17 mouse cellular contexts compared by ENCODE assay signal in genomic region chr4:132944106-132944505, GRCm38 (mm10). TPM values are rescaled to one million over a fixed set of nuclear protein-coding genes. Genes with fewer than 3 reads are reported as not detected.
DNase-seq lines count a peak whose midpoint lies in the region; ATAC-seq and TF ChIP-seq lines count a peak whose summit lies in the region.
"Had no signal": no experiment of that assay in that cellular context is flagged by ENCODE, and none has a peak within 500 bp of the region (broad histone marks: within the 10 kb centered on the region; RNA-seq: fewer than 3 reads in every experiment).

No protein-coding gene starts in this region.

- ATAC-seq in heart, embryonic 16.5 days (replicated peaks; ENCODE audit: extremely low read depth, insufficient read depth, low FRiP score) = no peak
- no peak for ATAC-seq in midbrain, embryonic 11.5 days (ENCODE audit: low FRiP score)
- ATAC-seq in intestine, postnatal 0 days = no peak
- ATAC-seq: forebrain, embryonic 14.5 days had no signal

- peaks cover 26% of the 10 kb centered on the region for H3K4me1 ChIP-seq in heart, embryonic 16.5 days (ENCODE audit: control insufficient read depth, insufficient read depth, low read length)
- peaks cover 47% of the 10 kb centered on the region for H3K4me1 ChIP-seq in bone marrow macrophage, adult 2 months (ENCODE audit: control insufficient read depth, insufficient read depth, low read length)
- H3K4me1 ChIP-seq in midbrain, embryonic 11.5 days (ENCODE audit: control insufficient read depth, insufficient read depth, low read length) = peaks cover 10% of the 10 kb centered on the region
- no peaks in the 10 kb centered on the region for H3K4me1 ChIP-seq in intestine, postnatal 0 days (replicated peaks; ENCODE audit: control insufficient read depth, insufficient read depth, low read length)

- H3K27me3 ChIP-seq in heart, embryonic 16.5 days (ENCODE audit: control insufficient read depth, insufficient read depth, low read length) = no peaks in the 10 kb centered on the region
- 0 out of 2 replicates have a peak, but pooled peaks cover 2% of the 10 kb centered on the region for H3K27me3 ChIP-seq in midbrain, embryonic 11.5 days (ENCODE audit: control insufficient read depth, insufficient read depth, low read length)
- H3K27me3 ChIP-seq in intestine, postnatal 0 days (replicated peaks; ENCODE audit: control insufficient read depth, insufficient read depth, low read length) = 0 out of 2 replicates have a peak, but pooled peaks cover 3% of the 10 kb centered on the region
- H3K27me3 ChIP-seq: embryonic facial prominence, embryonic 12.5 days; neural tube, embryonic 12.5 days had no signal

- H3K36me3 ChIP-seq in heart, embryonic 16.5 days (ENCODE audit: control insufficient read depth, insufficient read depth) = no peaks in the 10 kb centered on the region
- H3K36me3 ChIP-seq in midbrain, embryonic 11.5 days (ENCODE audit: control insufficient read depth, insufficient read depth, low read length) = no peaks in the 10 kb centered on the region
- no peaks in the 10 kb centered on the region for H3K36me3 ChIP-seq in intestine, postnatal 0 days (ENCODE audit: control insufficient read depth, insufficient read depth)
- H3K36me3 ChIP-seq: embryonic facial prominence, embryonic 12.5 days; hindbrain, embryonic 10.5 days; kidney, embryonic 15.5 days; liver, embryonic 13.5 days; neural tube, embryonic 12.5 days had no signal

- H3K9ac ChIP-seq in heart, embryonic 16.5 days (ENCODE audit: low read length) = no peak overlapping the region
- H3K9ac ChIP-seq in midbrain, embryonic 11.5 days (ENCODE audit: low read length) = no peak overlapping the region
- no peak overlapping the region for H3K9ac ChIP-seq in intestine, postnatal 0 days (ENCODE audit: low read depth, low read length)
- H3K9ac ChIP-seq: embryonic facial prominence, embryonic 12.5 days; kidney, embryonic 15.5 days; liver, embryonic 13.5 days; neural tube, embryonic 12.5 days had no signal

- TF ChIP-seq CTCF in bone marrow macrophage, adult 2 months (IDR thresholded peaks at IDR 0.05; ENCODE audit: low read depth, low read length) = no peak
- no peak for TF ChIP-seq CTCF in intestine, postnatal 0 days (IDR thresholded peaks at IDR 0.05; ENCODE audit: low read depth)

- TF ChIP-seq POLR2A in bone marrow macrophage, adult 2 months (IDR thresholded peaks at IDR 0.05; ENCODE audit: borderline replicate concordance, low read depth, low read length) = no peak

- 45% methylated on average over 12 of the region's 12 CpGs for WGBS in heart, embryonic 16.5 days
- 83% methylated on average over 12 of the region's 12 CpGs for WGBS in midbrain, embryonic 11.5 days
- 71% methylated on average over 12 of the region's 12 CpGs for WGBS in intestine, postnatal 0 days

- DNase-seq in heart, postnatal 14 days = no peak
- DNase-seq in CD4-positive, CD25-positive, alpha-beta regulatory T cell, adult 2 months (ENCODE audit: low read depth, low spot score) = peak; percentile 70
- DNase-seq in thymus, postnatal 10 days (ENCODE audit: low spot score in 2 of 2) = peak; percentile 44 to 46
- no peak for DNase-seq in right cerebral cortex, adult 18-20 months
- no peak for DNase-seq in midbrain, embryonic 11.5 days (ENCODE audit: low spot score, missing footprints)
- DNase-seq: cerebellum, adult 8-10 months; gastrocnemius, postnatal 25 days; layer of hippocampus, postnatal 36 days; liver, embryonic 13.5 days had no signal

- no peaks in the 10 kb centered on the region for H3K9me3 ChIP-seq in heart, embryonic 16.5 days (replicated peaks; ENCODE audit: control insufficient read depth, low read length)
- H3K9me3 ChIP-seq in midbrain, embryonic 11.5 days (ENCODE audit: control insufficient read depth, low read length) = no peaks in the 10 kb centered on the region
- H3K9me3 ChIP-seq in intestine, postnatal 0 days (ENCODE audit: control insufficient read depth) = no peaks in the 10 kb centered on the region
- H3K9me3 ChIP-seq: embryonic facial prominence, embryonic 12.5 days; hindbrain, embryonic 10.5 days; kidney, embryonic 15.5 days; liver, embryonic 13.5 days; neural tube, embryonic 12.5 days had no signal

- H3K4me3 ChIP-seq in heart, embryonic 16.5 days (ENCODE audit: low read length) = no peak overlapping the region
- no peak overlapping the region for H3K4me3 ChIP-seq in bone marrow macrophage, adult 2 months (ENCODE audit: insufficient read depth, low read length)
- H3K4me3 ChIP-seq in midbrain, embryonic 11.5 days (ENCODE audit: low read depth, low read length) = no peak overlapping the region
- H3K4me3 ChIP-seq in intestine, postnatal 0 days (ENCODE audit: low read depth, low read length) = no peak overlapping the region
- H3K4me3 ChIP-seq: embryonic facial prominence, embryonic 12.5 days; hindbrain, embryonic 10.5 days; kidney, embryonic 15.5 days; liver, embryonic 13.5 days; neural tube, embryonic 12.5 days had no signal

- H3K27ac ChIP-seq in heart, embryonic 16.5 days (ENCODE audit: low read length) = peak overlapping the region; percentile 70; the same call in 1 of the 2 replicates
- peak overlapping the region; percentile 62 for H3K27ac ChIP-seq in bone marrow macrophage, adult 2 months (ENCODE audit: insufficient read depth, low read depth, low read length)
- no peak overlapping the region for H3K27ac ChIP-seq in midbrain, embryonic 11.5 days (ENCODE audit: low read depth, low read length)
- no peak overlapping the region for H3K27ac ChIP-seq in intestine, postnatal 0 days (ENCODE audit: low read depth, low read length)
- H3K27ac ChIP-seq: embryonic facial prominence, embryonic 12.5 days; hindbrain, embryonic 10.5 days; liver, embryonic 13.5 days; neural tube, embryonic 12.5 days had no signal

- intact Hi-C loops in heart, postnatal 14 days (cut with DNase I) = no loop called here

- H3K4me2 ChIP-seq in heart, embryonic 16.5 days (ENCODE audit: low read depth, low read length) = no peak overlapping the region
- H3K4me2 ChIP-seq in midbrain, embryonic 11.5 days = no peak overlapping the region
- no peak overlapping the region for H3K4me2 ChIP-seq in intestine, postnatal 0 days (replicated peaks; ENCODE audit: low read depth)
- H3K4me2 ChIP-seq: embryonic facial prominence, embryonic 12.5 days; kidney, embryonic 15.5 days; liver, embryonic 13.5 days; neural tube, embryonic 12.5 days had no signal

RNA-seq across cellular contexts. Expression of gene Fam76a, which starts 21.7 kb away (rescaled TPM):
- polyA plus RNA-seq in heart, embryonic 16.5 days (2015; fragmentation: Nextera tagmentation; extraction: Ambion mirVana) = 41.5 and 46.2 TPM in 2 replicates
- total RNA-seq in heart, postnatal 14 days (2021) = 10 to 100 TPM; 33.2 to 40.1 TPM
- polyA plus RNA-seq in bone marrow macrophage, adult 2 months (2012; ENCODE audit: insufficient read depth, insufficient read length, missing spikeins) = 36.3 and 37.6 TPM in 2 replicates
- 30.1 and 31.7 TPM in 2 replicates for polyA plus RNA-seq in midbrain, embryonic 11.5 days (2014; fragmentation: Nextera tagmentation; extraction: Ambion mirVana)
- polyA plus RNA-seq in intestine, postnatal 0 days (2015; fragmentation: Nextera tagmentation; extraction: Ambion mirVana) = 46.5 and 58.8 TPM in 2 replicates

RNA-seq across cellular contexts. Expression of gene Fgr, which starts 29.8 kb away (rescaled TPM):
- 0.70 and 1.4 TPM in 2 replicates for polyA plus RNA-seq in heart, embryonic 16.5 days (2015; fragmentation: Nextera tagmentation; extraction: Ambion mirVana)
- under 1 TPM; 0.43 to 0.49 TPM for total RNA-seq in heart, postnatal 14 days (2021)
- polyA plus RNA-seq in bone marrow macrophage, adult 2 months (2012; ENCODE audit: insufficient read depth, insufficient read length, missing spikeins) = 24.3 and 26.0 TPM in 2 replicates
- polyA plus RNA-seq in midbrain, embryonic 11.5 days (2014; fragmentation: Nextera tagmentation; extraction: Ambion mirVana) = not detected in 2 replicates
- 2.0 and 2.4 TPM in 2 replicates for polyA plus RNA-seq in intestine, postnatal 0 days (2015; fragmentation: Nextera tagmentation; extraction: Ambion mirVana)
- polyA plus RNA-seq: hindbrain, embryonic 10.5 days had no signal

RNA-seq across cellular contexts. Expression of gene Stx12, which starts 59.8 kb away (rescaled TPM):
- polyA plus RNA-seq in heart, embryonic 16.5 days (2015; fragmentation: Nextera tagmentation; extraction: Ambion mirVana) = 53.5 and 56.9 TPM in 2 replicates
- 10 to 100 TPM; 35.8 to 38.3 TPM for total RNA-seq in heart, postnatal 14 days (2021)
- polyA plus RNA-seq in bone marrow macrophage, adult 2 months (2012; ENCODE audit: insufficient read depth, insufficient read length, missing spikeins) = 78.3 and 87.6 TPM in 2 replicates
- 96.4 and 99.8 TPM in 2 replicates for polyA plus RNA-seq in midbrain, embryonic 11.5 days (2014; fragmentation: Nextera tagmentation; extraction: Ambion mirVana)
- polyA plus RNA-seq in intestine, postnatal 0 days (2015; fragmentation: Nextera tagmentation; extraction: Ambion mirVana) = 52.9 and 53.7 TPM in 2 replicates

Comparison
In these comparisons a context has a peak if more than half of its experiments do, and no peak if none do; other contexts are left out.
1. H3K27ac ChIP-seq: peak in heart, embryonic 16.5 days (single experiment) and bone marrow macrophage, adult 2 months (single experiment); none in midbrain, embryonic 11.5 days (single experiment) and intestine, postnatal 0 days (single experiment).
2. DNase-seq: peak in CD4-positive, CD25-positive, alpha-beta regulatory T cell, adult 2 months (single experiment) and thymus, postnatal 10 days (2 of 2); none in heart, postnatal 14 days (0 of 2), right cerebral cortex, adult 18-20 months (single experiment) and midbrain, embryonic 11.5 days (single experiment).